Mouse (Mus musculus) lung, embryonic 14.5 days (tissue): ENCODE results near the gene Grik3. TPM values are rescaled to one million over a fixed set of nuclear protein-coding genes. Genes with fewer than 3 reads are reported as not detected.

Experiments used
- ATAC-seq: fragments of 200-750 bp; cut with Nextera tagmentation; 2 replicates; pipeline ENCODE4 v1.8.0; 2017; ENCODE audit warnings: mild to moderate bottlenecking, moderate TSS enrichment, moderate library complexity; ENCODE audit not compliant: insufficient read depth
- DNase-seq: peaks from one replicate; pipeline ENCODE4 v3.0.0-alpha.2; 2015
- H3K27ac ChIP-seq: fragments of 300-500 bp; sonication (generic); 2 replicates; pipeline ENCODE4 v1.5.1; 2014; ENCODE audit warnings: low read depth, mild to moderate bottlenecking, moderate library complexity
- H3K27me3 ChIP-seq: fragments of 300-500 bp; sonication (generic); 2 replicates; pipeline ENCODE4 v1.6.1; 2014; ENCODE audit warnings: low read length, control low read depth; ENCODE audit not compliant: insufficient read depth
- H3K36me3 ChIP-seq: fragments of 300-500 bp; sonication (generic); 2 replicates; pipeline ENCODE4 v1.6.1; 2014; ENCODE audit warnings: control low read depth; ENCODE audit not compliant: insufficient read depth
- H3K4me1 ChIP-seq: fragments of 300-500 bp; sonication (generic); 2 replicates; pipeline ENCODE4 v1.6.1; 2014; ENCODE audit warnings: antibody characterized with exemption, control low read depth; ENCODE audit not compliant: insufficient read depth
- H3K4me2 ChIP-seq: fragments of 300-500 bp; sonication (generic); 2 replicates; pipeline ENCODE4 v1.6.1; 2014; ENCODE audit warnings: mild to moderate bottlenecking
- H3K4me3 ChIP-seq: fragments of 300-500 bp; sonication (generic); 2 replicates; pipeline ENCODE4 v1.5.1; 2014; ENCODE audit warnings: low read depth, low read length
- H3K9ac ChIP-seq: fragments of 300-500 bp; sonication (generic); 2 replicates; pipeline ENCODE4 v1.6.1; 2014
- H3K9me3 ChIP-seq: fragments of 300-500 bp; sonication (generic); 2 replicates; pipeline ENCODE4 v1.6.1; 2016; ENCODE audit warnings: low read depth, low read length, control low read depth
- CTCF ChIP-seq: IDR thresholded peaks from 2 replicates; pipeline ENCODE4 v1.5.1; 2016; ENCODE audit warnings: antibody characterized with exemption, low read depth
- WGBS: fragments of 180-500 bp; shearing (Covaris S2); extraction: QIAGEN DNeasy Blood & Tissue Kit; methylation state at CpG from one replicate; pipeline ENCODE4 v1.1.7; 2014; 5-methylcytosine and 5-hydroxymethylcytosine counted together
- polyA plus RNA-seq: library from polyadenylated mRNA; unstranded; fragments of >200 nt; fragmentation: Nextera tagmentation; extraction: Ambion mirVana; gene quantifications from 2 replicates; pipeline ENCODE4 v1.2.1, GENCODE M21; 2014

Grik3 gene
- polyA plus RNA-seq, 1 experiment from 2014 or later, result not detected

GRCm38 (mm10) chr4:125492122-125492505 lies 1.6 kb downstream of the Grik3 start:
- no peak overlapping the region for H3K4me3 ChIP-seq
- no peak for ATAC-seq
- H3K9ac ChIP-seq, result no peak overlapping the region
- H3K4me1 ChIP-seq, result no peaks in the 10 kb centered on the region
- WGBS, result 12% methylated on average over 9 of the region's 9 CpGs
- H3K9me3 ChIP-seq, result no peaks in the 10 kb centered on the region
- no peak for TF ChIP-seq CTCF
- H3K36me3 ChIP-seq, result no peaks in the 10 kb centered on the region
- H3K4me2 ChIP-seq, result no peak overlapping the region
- H3K27ac ChIP-seq, result no peak overlapping the region
- H3K27me3 ChIP-seq, result peaks cover 98% of the 10 kb centered on the region
- no peak for DNase-seq

- Histone ChIP-seq H3K9ac (no peak overlapping the region), H3K27me3 (peaks cover 96% of the 10 kb centered on the region), H3K36me3 (no peaks in the 10 kb centered on the region), H3K4me1 (no peaks in the 10 kb centered on the region), H3K27ac (no peak overlapping the region), H3K4me3 (no peak overlapping the region), H3K4me2 (no peak overlapping the region), H3K9me3 (no peaks in the 10 kb centered on the region)
- DNase-seq, result no peak
- TF ChIP-seq CTCF, result no peak
- 27% methylated on average over 9 of the region's 9 CpGs for WGBS
- no peak for ATAC-seq
These were observed 2.2 kb downstream of the Grik3 start for GRCm38 (mm10) chr4:125492706-125493105.

GRCm38 (mm10) chr4:125493124-125493523 lies 2.6 kb downstream of the Grik3 start:
- Histone ChIP-seq H3K36me3 (no peaks in the 10 kb centered on the region), H3K4me2 (no peak overlapping the region), H3K9me3 (no peaks in the 10 kb centered on the region), H3K4me3 (no peak overlapping the region), H3K27me3 (peaks cover 96% of the 10 kb centered on the region), H3K9ac (no peak overlapping the region), H3K27ac (no peak overlapping the region), H3K4me1 (no peaks in the 10 kb centered on the region)
- no peak for TF ChIP-seq CTCF
- DNase-seq (no peak), ATAC-seq (no peak)
- WGBS, result 4% methylated on average over 8 of the region's 8 CpGs

GRCm38 (mm10) chr4:125495477-125495876 lies 5.0 kb downstream of the Grik3 start:
- 21% methylated on average over 8 of the region's 8 CpGs for WGBS
- H3K4me3 ChIP-seq, result no peak overlapping the region
- no peaks in the 10 kb centered on the region for H3K9me3 ChIP-seq
- no peaks in the 10 kb centered on the region for H3K4me1 ChIP-seq
- DNase-seq (no peak), ATAC-seq (no peak)
- no peaks in the 10 kb centered on the region for H3K36me3 ChIP-seq
- H3K9ac ChIP-seq, result no peak overlapping the region
- no peak overlapping the region for H3K4me2 ChIP-seq
- H3K27me3 ChIP-seq, result peaks cover 79% of the 10 kb centered on the region
- no peak overlapping the region for H3K27ac ChIP-seq
- TF ChIP-seq CTCF, result 0 out of 2 replicates have a peak, but pooled peaks have one; percentile 20

- WGBS, result 6% methylated on average over 1 of the region's 1 CpGs
These were observed 6.5 kb downstream of the Grik3 start for GRCm38 (mm10) chr4:125497001-125497400.

GRCm38 (mm10) chr4:125497471-125497870 lies 7.0 kb downstream of the Grik3 start:
- H3K36me3 ChIP-seq, result no peaks in the 10 kb centered on the region
- H3K4me3 ChIP-seq, result no peak overlapping the region
- ATAC-seq (no peak), DNase-seq (no peak)
- TF ChIP-seq CTCF, result no peak
- H3K9ac ChIP-seq, result no peak overlapping the region
- peaks cover 59% of the 10 kb centered on the region for H3K27me3 ChIP-seq
- H3K9me3 ChIP-seq, result no peaks in the 10 kb centered on the region
- WGBS, result 41% methylated on average over 7 of the region's 7 CpGs
- H3K4me1 ChIP-seq, result no peaks in the 10 kb centered on the region
- no peak overlapping the region for H3K27ac ChIP-seq
- no peak overlapping the region for H3K4me2 ChIP-seq

More at GRCm38 (mm10) chr4:125497001-125497400, 6.5 kb downstream of the Grik3 start:
- H3K4me1 ChIP-seq, result no peaks in the 10 kb centered on the region
- H3K9me3 ChIP-seq, result no peaks in the 10 kb centered on the region
- no peak for TF ChIP-seq CTCF
- H3K27ac ChIP-seq, result no peak overlapping the region
- H3K4me3 ChIP-seq, result no peak overlapping the region
- ATAC-seq (no peak), DNase-seq (no peak)
- no peak overlapping the region for H3K4me2 ChIP-seq
- peaks cover 64% of the 10 kb centered on the region for H3K27me3 ChIP-seq
- no peaks in the 10 kb centered on the region for H3K36me3 ChIP-seq
- H3K9ac ChIP-seq, result no peak overlapping the region

GRCm38 (mm10) chr4:125498866-125499265 lies 8.4 kb downstream of the Grik3 start:
- Histone ChIP-seq H3K4me3 (no peak overlapping the region), H3K9ac (no peak overlapping the region), H3K27me3 (peaks cover 45% of the 10 kb centered on the region), H3K4me1 (no peaks in the 10 kb centered on the region), H3K27ac (no peak overlapping the region), H3K36me3 (no peaks in the 10 kb centered on the region), H3K4me2 (no peak overlapping the region), H3K9me3 (no peaks in the 10 kb centered on the region)
- TF ChIP-seq CTCF, result no peak
- ATAC-seq (no peak), DNase-seq (no peak)
- 22% methylated on average over 6 of the region's 6 CpGs for WGBS

GRCm38 (mm10) chr4:125502861-125503260 lies 12.4 kb downstream of the Grik3 start:
- Histone ChIP-seq H3K4me3 (no peak overlapping the region), H3K36me3 (no peaks in the 10 kb centered on the region), H3K27ac (no peak overlapping the region), H3K4me2 (no peak overlapping the region), H3K9me3 (no peaks in the 10 kb centered on the region), H3K27me3 (0 out of 2 replicates have a peak, but pooled peaks cover 10% of the 10 kb centered on the region), H3K9ac (no peak overlapping the region), H3K4me1 (no peaks in the 10 kb centered on the region)
- DNase-seq (peak; percentile 79), ATAC-seq (no peak)
- TF ChIP-seq CTCF, result no peak
- 47% methylated on average over 8 of the region's 8 CpGs for WGBS
